Mouse (Mus musculus) forebrain, embryonic 11.5 days (tissue): ENCODE data around the gene Fli1. TPM values are rescaled to one million over a fixed set of nuclear protein-coding genes. Genes with fewer than 3 reads are reported as not detected.

Experiments
- ATAC-seq: fragments of 200-750 bp; cut with Nextera tagmentation; replicated peaks from 2 replicates; pipeline ENCODE4 v1.8.0; 2017; ENCODE audit warnings: moderate TSS enrichment; ENCODE audit not compliant: low FRiP score
- DNase-seq: peaks from one replicate; pipeline ENCODE4 v3.0.0-alpha.2; 2017; ENCODE audit warnings: low spot score
- H3K27ac ChIP-seq: fragments of 300-500 bp; sonication (generic); 2 replicates; pipeline ENCODE4 v1.5.1; 2014; ENCODE audit warnings: low read depth, low read length
- H3K27me3 ChIP-seq: fragments of 300-500 bp; sonication (generic); 2 replicates; pipeline ENCODE4 v1.6.1; 2014; ENCODE audit warnings: mild to moderate bottlenecking, low read length, mixed read lengths; ENCODE audit not compliant: control insufficient read depth, insufficient read depth
- H3K36me3 ChIP-seq: fragments of 300-500 bp; sonication (generic); 2 replicates; pipeline ENCODE4 v1.6.1; 2014; ENCODE audit warnings: mild to moderate bottlenecking, low read length, moderate library complexity, mixed read lengths; ENCODE audit not compliant: control insufficient read depth, insufficient read depth
- H3K4me1 ChIP-seq: fragments of 300-500 bp; sonication (generic); replicated peaks from 2 replicates; pipeline ENCODE4 v1.6.1; 2014; ENCODE audit warnings: low read length, mixed read lengths; ENCODE audit not compliant: control insufficient read depth, insufficient read depth
- H3K4me2 ChIP-seq: fragments of 300-500 bp; sonication (generic); 2 replicates; pipeline ENCODE4 v1.6.1; 2014; ENCODE audit warnings: low read depth, mild to moderate bottlenecking, low read length, moderate library complexity, mixed read lengths; ENCODE audit not compliant: severe bottlenecking
- H3K4me3 ChIP-seq: fragments of 300-500 bp; sonication (generic); 2 replicates; pipeline ENCODE4 v1.5.1; 2014; ENCODE audit warnings: low read depth, low read length
- H3K9ac ChIP-seq: fragments of 300-500 bp; sonication (generic); 2 replicates; pipeline ENCODE4 v1.6.1; 2014; ENCODE audit warnings: low read length
- H3K9me3 ChIP-seq: fragments of 300-500 bp; sonication (generic); 2 replicates; pipeline ENCODE4 v1.6.1; 2016; ENCODE audit warnings: low read length, mixed read lengths; ENCODE audit not compliant: control insufficient read depth
- WGBS: fragments of 180-500 bp; shearing (Covaris S2); extraction: QIAGEN DNeasy Blood & Tissue Kit; methylation state at CpG from one replicate; pipeline ENCODE4 v1.1.7; 2014; 5-methylcytosine and 5-hydroxymethylcytosine counted together
- polyA plus RNA-seq: library from polyadenylated mRNA; unstranded; fragments of >200 nt; fragmentation: Nextera tagmentation; extraction: Ambion mirVana; gene quantifications from 2 replicates; pipeline ENCODE4 v1.2.1, GENCODE M21; 2014

Fli1 gene
- polyA plus RNA-seq, 1 experiment from 2014 or later: 14.3 TPM

DNA sequence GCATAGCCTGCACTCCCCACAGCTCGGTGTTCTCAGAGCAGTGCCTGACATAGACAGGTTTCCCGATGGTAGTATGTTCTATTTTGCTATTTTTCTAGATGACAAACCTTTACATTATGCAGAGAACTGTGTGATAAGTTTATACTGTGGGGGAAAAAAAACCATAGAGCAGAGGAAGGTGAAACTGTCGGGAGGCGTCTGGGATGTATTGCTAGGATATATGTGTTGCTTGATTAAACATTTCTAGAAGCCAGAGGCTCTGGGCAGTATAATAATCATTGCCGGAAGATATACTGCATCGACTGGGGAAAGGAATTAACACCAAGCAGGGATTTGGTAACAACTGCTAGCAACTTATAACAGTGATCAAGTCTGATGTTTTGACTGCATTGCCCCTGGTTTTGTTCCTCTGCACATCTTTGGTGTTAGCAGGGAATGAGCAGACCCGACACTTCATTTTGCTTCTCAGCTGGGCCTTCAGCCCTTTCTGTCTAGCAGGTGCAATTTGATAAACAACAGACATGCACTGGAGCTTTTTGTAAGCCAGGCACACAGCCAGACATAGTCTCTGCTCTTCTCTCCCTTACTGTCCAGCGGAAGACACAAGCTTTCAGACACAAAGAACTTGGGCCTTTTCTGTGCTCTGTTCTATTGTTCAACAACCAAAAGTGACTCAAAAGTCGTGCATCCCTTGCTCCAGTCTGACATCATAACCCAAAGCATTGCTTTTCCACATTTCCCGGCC lies 129.7 kb downstream of the Fli1 start:
- H3K27ac ChIP-seq: no peak overlapping the region
- no peaks in the 10 kb centered on the region for H3K36me3 ChIP-seq
- no peak overlapping the region for H3K4me3 ChIP-seq
- H3K4me1 ChIP-seq: peaks cover 9% of the 10 kb centered on the region
- H3K9me3 ChIP-seq: no peaks in the 10 kb centered on the region
- H3K4me2 ChIP-seq: no peak overlapping the region
- WGBS: 76% methylated on average over 10 of the region's 10 CpGs
- ATAC-seq (no peak), DNase-seq (no peak)
- peaks cover 45% of the 10 kb centered on the region for H3K27me3 ChIP-seq
- H3K9ac ChIP-seq: no peak overlapping the region

GRCm38 (mm10) chr9:32411507-32411906 lies 131.2 kb downstream of the Fli1 start:
- peaks cover 55% of the 10 kb centered on the region for H3K27me3 ChIP-seq
- no peak overlapping the region for H3K4me3 ChIP-seq
- H3K4me1 ChIP-seq: peaks cover 7% of the 10 kb centered on the region
- H3K36me3 ChIP-seq: no peaks in the 10 kb centered on the region
- no peak overlapping the region for H3K9ac ChIP-seq
- H3K27ac ChIP-seq: no peak overlapping the region
- ATAC-seq (no peak), DNase-seq (peak; percentile 30)
- no peak overlapping the region for H3K4me2 ChIP-seq
- 85% methylated on average over 5 of the region's 5 CpGs for WGBS
- H3K9me3 ChIP-seq: no peaks in the 10 kb centered on the region

GRCm38 (mm10) chr9:32410671-32411070 lies 132.0 kb downstream of the Fli1 start:
- Histone ChIP-seq H3K27me3 (peaks cover 59% of the 10 kb centered on the region), H3K4me1 (peaks cover 7% of the 10 kb centered on the region), H3K27ac (no peak overlapping the region), H3K36me3 (no peaks in the 10 kb centered on the region), H3K9ac (no peak overlapping the region), H3K4me3 (no peak overlapping the region), H3K4me2 (no peak overlapping the region), H3K9me3 (no peaks in the 10 kb centered on the region)
- ATAC-seq: no peak
- 93% methylated on average over 5 of the region's 5 CpGs for WGBS
- DNase-seq: no peak

DNA sequence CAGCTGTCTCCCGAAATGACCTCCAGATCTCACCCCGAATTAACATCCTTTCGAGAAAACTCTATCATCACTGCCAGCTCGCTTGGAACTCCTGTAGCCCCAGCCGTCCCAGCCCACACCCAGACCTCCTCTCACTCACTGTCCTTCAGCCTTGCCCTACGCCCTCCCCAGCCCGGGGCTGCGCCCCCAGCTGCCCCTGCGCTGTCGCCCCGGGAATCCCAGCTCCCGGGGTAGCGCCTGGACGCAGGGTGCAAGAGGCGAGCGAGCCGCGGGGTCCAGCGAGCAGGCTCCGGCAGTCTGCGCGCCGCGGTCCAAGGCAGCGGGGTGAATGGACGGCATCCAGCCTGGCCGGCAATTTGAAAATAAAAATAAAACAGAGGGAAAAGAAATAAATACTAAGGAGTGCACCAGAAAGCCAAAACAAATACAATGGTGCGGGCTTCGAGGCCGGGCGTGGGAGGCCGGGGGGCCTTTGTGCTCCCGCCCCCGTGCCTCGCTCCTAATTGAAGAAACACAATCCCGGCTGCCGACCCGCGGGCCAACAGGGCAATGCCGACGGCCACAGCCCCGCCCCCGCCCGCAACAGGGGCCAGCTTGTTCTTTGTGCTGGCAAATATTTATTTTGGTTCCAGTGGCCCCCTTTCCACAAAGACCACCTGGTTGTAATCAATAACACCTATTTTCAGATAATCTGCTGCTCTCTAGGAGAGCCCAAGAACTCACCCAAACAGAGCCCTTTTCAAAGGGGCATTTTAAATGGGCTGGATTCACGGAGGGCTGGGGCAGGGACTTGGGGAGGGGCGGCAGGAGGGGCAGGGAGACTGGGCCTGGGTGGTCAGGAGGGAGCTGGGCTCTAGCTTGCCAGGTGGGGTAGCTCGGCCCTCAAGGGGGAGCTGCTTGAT lies 133.3 kb downstream of the Fli1 start:
- peak; percentile 75 for ATAC-seq
- Histone ChIP-seq H3K27ac (no peak overlapping the region), H3K27me3 (peaks cover 67% of the 10 kb centered on the region)

GRCm38 (mm10) chr9:32408730-32409059 lies 134.0 kb downstream of the Fli1 start:
- ATAC-seq: no peak
- 3% methylated on average over 8 of the region's 8 CpGs for WGBS
- Histone ChIP-seq H3K9me3 (no peaks in the 10 kb centered on the region), H3K36me3 (no peaks in the 10 kb centered on the region), H3K9ac (peak overlapping the region; percentile 48; the same call in 1 of the 2 replicates), H3K4me2 (peak overlapping the region; percentile 67), H3K27me3 (peaks cover 71% of the 10 kb centered on the region), H3K27ac (no peak overlapping the region), H3K4me1 (peaks cover 7% of the 10 kb centered on the region), H3K4me3 (peak overlapping the region; percentile 31)
- no peak for DNase-seq

More for the DNA sequence above, 133.3 kb downstream of the Fli1 start:
- Histone ChIP-seq H3K9ac (peak overlapping the region; percentile 48), H3K4me1 (peaks cover 7% of the 10 kb centered on the region), H3K36me3 (no peaks in the 10 kb centered on the region), H3K4me3 (peak overlapping the region; percentile 31), H3K9me3 (no peaks in the 10 kb centered on the region), H3K4me2 (peak overlapping the region; percentile 67)
- under 1% methylated on average over 47 of the region's 47 CpGs for WGBS
- peak; percentile 79 for DNase-seq

- Histone ChIP-seq H3K4me1 (peaks cover 7% of the 10 kb centered on the region), H3K4me3 (no peak overlapping the region), H3K27ac (no peak overlapping the region), H3K9ac (no peak overlapping the region), H3K9me3 (no peaks in the 10 kb centered on the region), H3K36me3 (no peaks in the 10 kb centered on the region), H3K27me3 (peaks cover 44% of the 10 kb centered on the region), H3K4me2 (no peak overlapping the region)
- ATAC-seq (no peak; the same call in 1 of the 2 replicates), DNase-seq (peak; percentile 62)
- 45% methylated on average over 11 of the region's 11 CpGs for WGBS
These were observed 137.3 kb downstream of the Fli1 start for GRCm38 (mm10) chr9:32405191-32405925.

- Histone ChIP-seq H3K27ac (no peak overlapping the region), H3K9me3 (no peaks in the 10 kb centered on the region), H3K9ac (no peak overlapping the region), H3K4me2 (no peak overlapping the region), H3K4me3 (no peak overlapping the region), H3K27me3 (peaks cover 12% of the 10 kb centered on the region; the same call in 1 of the 2 replicates), H3K4me1 (no peaks in the 10 kb centered on the region), H3K36me3 (no peaks in the 10 kb centered on the region)
- ATAC-seq (no peak), DNase-seq (peak; percentile 27)
- WGBS: 77% methylated on average over 5 of the region's 5 CpGs
These were observed 141.9 kb downstream of the Fli1 start for GRCm38 (mm10) chr9:32400662-32401161.

DNA sequence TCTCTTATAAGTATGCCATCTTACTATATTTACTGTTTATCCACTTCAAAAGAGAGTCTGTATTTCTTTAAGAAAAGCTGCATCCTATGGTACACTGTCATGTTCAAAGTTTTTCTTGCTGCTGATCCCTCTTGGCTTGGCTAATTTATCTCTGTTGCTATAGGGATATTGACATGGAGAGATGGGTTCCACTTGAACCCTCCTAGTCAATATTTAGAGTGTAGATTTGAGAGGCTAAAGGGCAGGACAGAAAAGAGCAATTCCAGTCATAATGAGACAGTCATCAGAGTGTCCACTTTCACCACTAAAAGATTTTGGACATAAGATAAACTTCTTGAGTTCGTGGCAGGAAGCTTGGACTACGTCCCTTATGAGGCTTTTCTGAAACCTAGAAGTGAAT lies 142.4 kb downstream of the Fli1 start:
- H3K27me3 ChIP-seq: peaks cover 9% of the 10 kb centered on the region; the same call in 1 of the 2 replicates
- H3K4me2 ChIP-seq: no peak overlapping the region
- H3K27ac ChIP-seq: no peak overlapping the region
- DNase-seq: no peak
- H3K9me3 ChIP-seq: no peaks in the 10 kb centered on the region
- no peak overlapping the region for H3K4me3 ChIP-seq
- H3K36me3 ChIP-seq: no peaks in the 10 kb centered on the region
- H3K9ac ChIP-seq: no peak overlapping the region
- H3K4me1 ChIP-seq: no peaks in the 10 kb centered on the region
- WGBS: 83% methylated on average over 2 of the region's 2 CpGs
- ATAC-seq: no peak
